Mouse (Mus musculus) cerebellum, postnatal 4 days (tissue): ENCODE results near the gene Sdc4.

Source experiments
- DNase-seq, 2 experiments: peaks; one replicate each; pipeline ENCODE4 v3.0.0; 2022; ENCODE audit warnings: low spot score in 2 of 2, mixed read lengths in 1 of 2

The Sdc4 gene

GRCm38 (mm10) chr2:164443460-164444000 lies at the start of gene Sdc4:
Gene Sdc4, minus strand, starts transcription at chr2:164443887.
- DNase-seq, result no peak

GRCm38 (mm10) chr2:164487812-164488211 lies 44.1 kb upstream of the Sdc4 start:
- DNase-seq, result peak in 1 of 2 experiments; percentile 72

GRCm38 (mm10) chr2:164487115-164487527 lies 43.4 kb upstream of the Sdc4 start:
- no peak for DNase-seq

GRCm38 (mm10) chr2:164486258-164487114 lies 42.8 kb upstream of the Sdc4 start:
- peak in 1 of 2 experiments; percentile 54 for DNase-seq

- DNase-seq, result no peak
Measured at GRCm38 (mm10) chr2:164485681-164486257, 42.1 kb upstream of the Sdc4 start, which contains the start of gene Dbndd2. Gene Dbndd2, plus strand, starts transcription at chr2:164486106.

GRCm38 (mm10) chr2:164473624-164474023 lies 29.9 kb upstream of the Sdc4 start, which contains the start of gene Trp53tg5:
Gene Trp53tg5, minus strand, starts transcription at chr2:164473724.
- DNase-seq, result no peak

GRCm38 (mm10) chr2:164470254-164470653 lies 26.6 kb upstream of the Sdc4 start:
- DNase-seq, result peak in 1 of 2 experiments; percentile 53

- DNase-seq, result no peak
Measured at GRCm38 (mm10) chr2:164466787-164467186, 23.1 kb upstream of the Sdc4 start.

- DNase-seq, result no peak
Measured at GRCm38 (mm10) chr2:164465161-164465560, 21.5 kb upstream of the Sdc4 start.

- DNase-seq, result peak; percentile 80 to 93
Measured at GRCm38 (mm10) chr2:164460745-164461551, 17.3 kb upstream of the Sdc4 start, which contains the start of gene Gm20458. Gene Gm20458, plus strand, starts transcription at chr2:164460967.

GRCm38 (mm10) chr2:164458535-164458934 lies 14.8 kb upstream of the Sdc4 start:
- DNase-seq, result no peak

GRCm38 (mm10) chr2:164457942-164458341 lies 14.3 kb upstream of the Sdc4 start:
- DNase-seq, result no peak

GRCm38 (mm10) chr2:164456864-164457300 lies 13.2 kb upstream of the Sdc4 start, which contains the start of gene Sys1:
Gene Sys1, plus strand, starts transcription at chr2:164456964.
- no peak for DNase-seq

GRCm38 (mm10) chr2:164456413-164456812 lies 12.7 kb upstream of the Sdc4 start:
- no peak for DNase-seq

- DNase-seq, result no peak
Measured at GRCm38 (mm10) chr2:164455421-164456190, 11.9 kb upstream of the Sdc4 start.

GRCm38 (mm10) chr2:164454846-164455245 lies 11.2 kb upstream of the Sdc4 start:
- no peak for DNase-seq

- no peak for DNase-seq
Measured at GRCm38 (mm10) chr2:164453887-164454500, 10.3 kb upstream of the Sdc4 start.

- no peak for DNase-seq
Measured at GRCm38 (mm10) chr2:164453047-164453757, 9.5 kb upstream of the Sdc4 start.

GRCm38 (mm10) chr2:164452000-164452676 lies 8.5 kb upstream of the Sdc4 start:
- DNase-seq, result no peak
